Mouse (Mus musculus): ENCODE measurements around the gene Elf2. TPM values are rescaled to one million over a fixed set of nuclear protein-coding genes. Genes with fewer than 3 reads are reported as not detected.

Gene Elf2
- 54.0 and 57.6 TPM in 2 replicates for polyA plus RNA-seq (2012; ENCODE audit: insufficient read depth, insufficient read length, missing spikeins)

GRCm38 (mm10) chr3:51340552-51341267, at the start of gene Elf2:
TSS of gene Elf2 (minus strand) at chr3:51340663.
- no peak for TF ChIP-seq CTCF (IDR thresholded peaks at IDR 0.05; ENCODE audit: low read depth, low read length)
- TF ChIP-seq POLR2A (IDR thresholded peaks at IDR 0.05; ENCODE audit: borderline replicate concordance, low read depth, low read length): no peak
- Histone ChIP-seq H3K4me1 (ENCODE audit: control insufficient read depth, insufficient read depth, low read length) (peaks cover 15% of the 10 kb centered on the region), H3K27ac (ENCODE audit: insufficient read depth, low read depth, low read length) (peak within 1 kb of the TSS; percentile 97), H3K4me3 (ENCODE audit: insufficient read depth, low read length) (peak within 1 kb of the TSS; percentile 95)

GRCm38 (mm10) chr3:51388904-51389303, 48.4 kb upstream of the Elf2 start:
- Histone ChIP-seq H3K4me3 (ENCODE audit: insufficient read depth, low read length) (no peak overlapping the region), H3K4me1 (ENCODE audit: control insufficient read depth, insufficient read depth, low read length) (no peaks in the 10 kb centered on the region; the same call in 1 of the 2 replicates), H3K27ac (ENCODE audit: insufficient read depth, low read depth, low read length) (no peak overlapping the region)
- TF ChIP-seq CTCF (IDR thresholded peaks at IDR 0.05; ENCODE audit: low read depth, low read length): no peak
- no peak for TF ChIP-seq POLR2A (IDR thresholded peaks at IDR 0.05; ENCODE audit: borderline replicate concordance, low read depth, low read length)

GRCm38 (mm10) chr3:51387868-51388381, 47.5 kb upstream of the Elf2 start:
- Histone ChIP-seq H3K27ac (ENCODE audit: insufficient read depth, low read depth, low read length) (no peak overlapping the region), H3K4me3 (ENCODE audit: insufficient read depth, low read length) (no peak overlapping the region), H3K4me1 (ENCODE audit: control insufficient read depth, insufficient read depth, low read length) (no peaks in the 10 kb centered on the region; the same call in 1 of the 2 replicates)
- no peak for TF ChIP-seq POLR2A (IDR thresholded peaks at IDR 0.05; ENCODE audit: borderline replicate concordance, low read depth, low read length)
- no peak for TF ChIP-seq CTCF (IDR thresholded peaks at IDR 0.05; ENCODE audit: low read depth, low read length)

GRCm38 (mm10) chr3:51387134-51387451, 46.6 kb upstream of the Elf2 start:
- TF ChIP-seq CTCF (IDR thresholded peaks at IDR 0.05; ENCODE audit: low read depth, low read length) (no peak), POLR2A (IDR thresholded peaks at IDR 0.05; ENCODE audit: borderline replicate concordance, low read depth, low read length) (no peak)
- Histone ChIP-seq H3K4me3 (ENCODE audit: insufficient read depth, low read length) (no peak overlapping the region), H3K4me1 (ENCODE audit: control insufficient read depth, insufficient read depth, low read length) (no peaks in the 10 kb centered on the region; the same call in 1 of the 2 replicates), H3K27ac (ENCODE audit: insufficient read depth, low read depth, low read length) (no peak overlapping the region)

GRCm38 (mm10) chr3:51386441-51387133, 46.1 kb upstream of the Elf2 start:
- Histone ChIP-seq H3K27ac (ENCODE audit: insufficient read depth, low read depth, low read length) (no peak overlapping the region), H3K4me1 (ENCODE audit: control insufficient read depth, insufficient read depth, low read length) (no peaks in the 10 kb centered on the region; the same call in 1 of the 2 replicates), H3K4me3 (ENCODE audit: insufficient read depth, low read length) (no peak overlapping the region)
- TF ChIP-seq CTCF (IDR thresholded peaks at IDR 0.05; ENCODE audit: low read depth, low read length) (no peak), POLR2A (IDR thresholded peaks at IDR 0.05; ENCODE audit: borderline replicate concordance, low read depth, low read length) (no peak)

GRCm38 (mm10) chr3:51383409-51383808, 42.9 kb upstream of the Elf2 start:
- H3K27ac ChIP-seq (ENCODE audit: insufficient read depth, low read depth, low read length): no peak overlapping the region
- H3K4me3 ChIP-seq (ENCODE audit: insufficient read depth, low read length): no peak overlapping the region
- TF ChIP-seq POLR2A (IDR thresholded peaks at IDR 0.05; ENCODE audit: borderline replicate concordance, low read depth, low read length): no peak
- no peak for TF ChIP-seq CTCF (IDR thresholded peaks at IDR 0.05; ENCODE audit: low read depth, low read length)

GRCm38 (mm10) chr3:51380660-51381014, 40.2 kb upstream of the Elf2 start:
- H3K4me3 ChIP-seq (ENCODE audit: insufficient read depth, low read length): no peak overlapping the region
- TF ChIP-seq POLR2A (IDR thresholded peaks at IDR 0.05; ENCODE audit: borderline replicate concordance, low read depth, low read length) (no peak), CTCF (IDR thresholded peaks at IDR 0.05; ENCODE audit: low read depth, low read length) (no peak)
- H3K4me1 ChIP-seq (ENCODE audit: control insufficient read depth, insufficient read depth, low read length): peaks cover 4% of the 10 kb centered on the region
- H3K27ac ChIP-seq (ENCODE audit: insufficient read depth, low read depth, low read length): no peak overlapping the region

More at GRCm38 (mm10) chr3:51383409-51383808, 42.9 kb upstream of the Elf2 start:
- H3K4me1 ChIP-seq (ENCODE audit: control insufficient read depth, insufficient read depth, low read length): peaks cover 3% of the 10 kb centered on the region

- Histone ChIP-seq H3K27ac (ENCODE audit: insufficient read depth, low read depth, low read length) (no peak overlapping the region), H3K4me3 (ENCODE audit: insufficient read depth, low read length) (no peak overlapping the region), H3K4me1 (ENCODE audit: control insufficient read depth, insufficient read depth, low read length) (peaks cover 4% of the 10 kb centered on the region)
- no peak for TF ChIP-seq POLR2A (IDR thresholded peaks at IDR 0.05; ENCODE audit: borderline replicate concordance, low read depth, low read length)
- no peak for TF ChIP-seq CTCF (IDR thresholded peaks at IDR 0.05; ENCODE audit: low read depth, low read length)
Measured at GRCm38 (mm10) chr3:51379786-51380659, 39.6 kb upstream of the Elf2 start.

GRCm38 (mm10) chr3:51378665-51378946, 38.1 kb upstream of the Elf2 start:
- Histone ChIP-seq H3K4me3 (ENCODE audit: insufficient read depth, low read length) (peak overlapping the region; percentile 58), H3K4me1 (ENCODE audit: control insufficient read depth, insufficient read depth, low read length) (peaks cover 4% of the 10 kb centered on the region)
- TF ChIP-seq POLR2A (IDR thresholded peaks at IDR 0.05; ENCODE audit: borderline replicate concordance, low read depth, low read length) (no peak), CTCF (IDR thresholded peaks at IDR 0.05; ENCODE audit: low read depth, low read length) (no peak)

More at GRCm38 (mm10) chr3:51378665-51378946, 38.1 kb upstream of the Elf2 start:
- no peak overlapping the region for H3K27ac ChIP-seq (ENCODE audit: insufficient read depth, low read depth, low read length)

Measured in bone marrow macrophage, adult 2 months (primary cell).